Mouse (Mus musculus) G1E (cell line): ENCODE results near the gene Polr2c.

Source experiments
- CTCF ChIP-seq: IDR thresholded peaks from 2 replicates; pipeline ENCODE4 v1.5.1; 2012; ENCODE audit warnings: low read depth, low read length, inconsistent platforms, mixed read lengths
- GATA1 ChIP-seq: IDR thresholded peaks from 2 replicates; pipeline ENCODE4 v1.6.1; 2012; ENCODE audit warnings: borderline replicate concordance, low read length, inconsistent platforms, mixed read lengths
- GATA2 ChIP-seq: IDR thresholded peaks from 2 replicates; pipeline ENCODE4 v1.6.1; 2012; ENCODE audit warnings: low read depth, low read length, inconsistent platforms, borderline replicate concordance
- TAL1 ChIP-seq: conservative IDR thresholded peaks from 2 replicates; pipeline ENCODE4 v1.6.1; 2012; ENCODE audit warnings: low read depth, low read length, inconsistent platforms, mixed read lengths

- no peak for TF ChIP-seq CTCF
- no peak for TF ChIP-seq GATA1
- no peak for TF ChIP-seq TAL1
- TF ChIP-seq GATA2: no peak
These were observed 46.5 kb downstream of the Polr2c start for GRCm38 (mm10) chr8:94903709-94904108.
